Mouse (Mus musculus) heart, embryonic 10.5 days (tissue): Measurements from ENCODE around the gene Sdha. TPM values are rescaled to one million over a fixed set of nuclear protein-coding genes. Genes with fewer than 3 reads are reported as not detected.

ENCODE experiments used
- DNase-seq: peaks from one replicate; pipeline ENCODE4 v3.0.0-alpha.2; 2017; ENCODE audit warnings: low spot score
- H3K27ac ChIP-seq: fragments of 300-500 bp; sonication (generic); 2 replicates; pipeline ENCODE4 v1.5.1; 2016; ENCODE audit warnings: mild to moderate bottlenecking
- H3K27me3 ChIP-seq: fragments of 300-500 bp; sonication (generic); 2 replicates; pipeline ENCODE4 v1.6.1; 2016; ENCODE audit warnings: mild to moderate bottlenecking; ENCODE audit not compliant: poor library complexity, insufficient read depth, severe bottlenecking
- H3K36me3 ChIP-seq: fragments of 300-500 bp; sonication (generic); 2 replicates; pipeline ENCODE4 v1.6.1; 2016; ENCODE audit warnings: mild to moderate bottlenecking, moderate library complexity
- H3K4me1 ChIP-seq: fragments of 300-500 bp; sonication (generic); 2 replicates; pipeline ENCODE4 v1.6.1; 2016; ENCODE audit warnings: mild to moderate bottlenecking
- H3K4me3 ChIP-seq: fragments of 300-500 bp; sonication (generic); 2 replicates; pipeline ENCODE4 v1.5.1; 2016; ENCODE audit warnings: mild to moderate bottlenecking, moderate library complexity
- H3K9me3 ChIP-seq: fragments of 300-500 bp; sonication (generic); 2 replicates; pipeline ENCODE4 v1.6.1; 2016; ENCODE audit warnings: mild to moderate bottlenecking, moderate library complexity
- WGBS: fragments of 180-500 bp; shearing (Covaris S2); methylation state at CpG from one replicate; pipeline ENCODE4 v1.1.7; 2016; 5-methylcytosine and 5-hydroxymethylcytosine counted together
- polyA plus RNA-seq: library from polyadenylated mRNA; unstranded; fragments of >200 nt; fragmentation: Nextera tagmentation; extraction: Ambion mirVana; gene quantifications from 2 replicates; pipeline ENCODE4 v1.2.1, GENCODE M21; 2016

Gene Sdha
- polyA plus RNA-seq, 1 experiment from 2014 or later, result 345 TPM

DNA sequence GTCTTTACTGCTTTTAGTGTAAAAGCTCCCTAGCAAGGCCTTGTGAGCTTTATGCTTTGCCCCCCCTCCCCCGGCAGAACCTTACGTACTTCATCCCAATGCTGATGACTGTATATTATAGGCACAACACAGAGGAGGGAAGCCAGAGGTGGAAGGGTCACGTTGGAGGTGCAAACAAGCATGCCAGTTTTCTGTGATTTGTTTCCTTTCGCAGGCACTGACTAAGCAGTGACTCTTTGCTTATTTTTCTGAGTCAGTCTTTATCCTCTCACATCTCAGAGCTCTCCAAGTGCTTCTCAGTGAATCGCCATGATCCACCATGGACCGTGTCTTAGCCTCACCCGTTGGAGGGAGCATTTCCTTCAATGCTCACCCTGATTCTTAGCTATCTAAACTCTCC is 53.7 kb downstream of the Sdha start:
- 73% methylated on average over 7 of the region's 7 CpGs for WGBS
- Histone ChIP-seq H3K27ac (no peak overlapping the region), H3K4me1 (no peaks in the 10 kb centered on the region), H3K4me3 (no peak overlapping the region), H3K27me3 (peaks cover 25% of the 10 kb centered on the region), H3K36me3 (no peaks in the 10 kb centered on the region), H3K9me3 (no peaks in the 10 kb centered on the region)
- DNase-seq, result no peak

DNA sequence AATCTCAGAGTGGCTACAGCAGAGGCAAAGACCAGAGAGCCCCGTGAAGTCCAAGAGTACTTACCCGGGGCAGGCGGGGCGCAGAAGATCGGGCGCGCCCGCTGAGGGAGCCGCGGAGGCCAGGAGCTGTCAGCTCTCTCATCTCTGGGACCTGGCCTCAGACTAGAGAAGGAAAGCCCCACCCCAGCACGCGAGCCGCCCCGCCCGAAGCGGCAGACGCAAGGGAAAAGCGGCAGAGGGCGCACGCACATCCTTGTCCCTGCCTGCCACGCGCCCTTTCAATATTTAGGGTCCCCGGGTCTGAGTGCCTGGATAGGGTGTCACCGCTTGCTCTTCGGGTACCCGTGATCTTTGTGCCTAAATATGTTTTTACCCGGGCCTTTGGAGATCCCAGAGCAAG is 57.9 kb downstream of the Sdha start, which contains the start of gene Ahrr:
Ahrr (minus strand) TSS at position 165 of the 400 bp plus-strand sequence.
- Histone ChIP-seq H3K4me3 (peak within 1 kb of the TSS; percentile 43), H3K36me3 (no peaks in the 10 kb centered on the region), H3K9me3 (no peaks in the 10 kb centered on the region), H3K27ac (no peak within 1 kb of the TSS), H3K27me3 (peaks cover 45% of the 10 kb centered on the region), H3K4me1 (no peaks in the 10 kb centered on the region)
- WGBS, result 1% methylated on average over 27 of the region's 27 CpGs
- peak; percentile 86 for DNase-seq

DNA sequence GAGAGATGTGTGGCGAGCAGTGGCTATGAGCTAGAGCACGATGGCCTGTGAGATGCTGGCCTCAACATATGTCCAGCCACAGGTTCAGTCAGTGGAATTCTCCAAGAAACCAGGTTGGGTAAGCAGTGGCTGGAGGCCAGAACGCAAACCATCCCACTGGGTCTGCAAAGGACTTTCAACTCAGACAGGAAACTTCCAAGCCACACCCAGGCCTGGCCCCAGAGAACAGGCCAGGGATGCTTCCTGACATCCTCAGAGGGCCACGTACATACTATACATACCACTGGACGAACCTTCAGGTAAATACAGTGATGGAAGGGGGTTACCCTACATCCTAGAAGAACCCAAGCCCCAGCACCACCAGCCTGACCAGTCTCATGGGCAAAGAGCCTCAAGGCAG is 60.4 kb downstream of the Sdha start:
- no peaks in the 10 kb centered on the region for H3K36me3 ChIP-seq
- 70% methylated on average over 5 of the region's 5 CpGs for WGBS
- no peak for DNase-seq
- no peak overlapping the region for H3K27ac ChIP-seq
- no peaks in the 10 kb centered on the region for H3K9me3 ChIP-seq
- no peaks in the 10 kb centered on the region for H3K4me1 ChIP-seq
- H3K4me3 ChIP-seq, result no peak overlapping the region
- H3K27me3 ChIP-seq, result peaks cover 45% of the 10 kb centered on the region

DNA sequence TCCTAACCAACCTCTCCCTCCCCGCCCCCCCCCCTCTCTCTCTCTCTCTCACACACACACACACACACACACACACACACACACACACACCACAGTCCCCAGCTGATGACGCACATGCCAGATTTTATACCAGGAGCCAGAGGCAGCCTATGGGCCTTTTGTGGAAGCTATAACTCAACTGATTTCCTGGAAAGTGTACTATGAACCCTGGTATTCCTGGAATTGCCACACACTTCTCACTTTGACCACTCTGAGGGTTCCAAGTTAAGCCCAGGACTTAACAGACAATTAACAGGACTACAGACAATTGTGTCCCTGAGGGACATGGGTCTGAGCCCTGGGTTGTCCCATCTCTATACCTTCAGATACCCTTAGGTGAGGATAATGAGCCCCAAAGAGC is 67.8 kb downstream of the Sdha start:
- H3K4me1 ChIP-seq, result no peaks in the 10 kb centered on the region
- H3K27me3 ChIP-seq, result no peaks in the 10 kb centered on the region
- no peaks in the 10 kb centered on the region for H3K9me3 ChIP-seq
- 87% methylated on average over 1 of the region's 2 CpGs for WGBS
- no peaks in the 10 kb centered on the region for H3K36me3 ChIP-seq
- H3K27ac ChIP-seq, result no peak overlapping the region
- peak; percentile 43 for DNase-seq
- no peak overlapping the region for H3K4me3 ChIP-seq

DNA sequence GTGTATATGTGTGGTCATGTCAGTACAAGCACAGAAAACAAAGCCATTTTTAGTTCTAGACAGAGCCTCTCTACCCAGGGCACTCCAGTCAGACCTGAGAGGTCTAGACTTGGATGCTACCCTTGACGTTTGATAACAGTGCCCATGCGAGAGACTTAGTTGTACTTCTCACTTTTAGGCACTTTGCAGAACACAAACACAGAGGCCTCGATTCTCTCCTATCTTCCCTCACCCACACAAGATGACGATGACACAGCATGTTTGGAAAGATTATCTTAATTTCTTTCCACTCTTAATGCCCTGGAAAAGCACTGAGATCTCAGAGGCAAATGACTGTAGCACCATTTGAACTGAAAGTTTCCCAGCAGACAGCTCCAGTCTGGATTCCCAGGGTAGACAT is 74.4 kb downstream of the Sdha start:
- WGBS, result 55% methylated on average over 4 of the region's 4 CpGs

More for the DNA sequence above, 74.4 kb downstream of the Sdha start:
- Histone ChIP-seq H3K27me3 (no peaks in the 10 kb centered on the region), H3K4me1 (no peaks in the 10 kb centered on the region), H3K27ac (no peak overlapping the region), H3K9me3 (no peaks in the 10 kb centered on the region), H3K4me3 (no peak overlapping the region), H3K36me3 (no peaks in the 10 kb centered on the region)
- DNase-seq, result no peak

Other genes starting within 250 kb of the Sdha start
- 0.04 TPM in 1 of 2 replicates, not detected in the other for gene Slc9a3, start 228.8 kb downstream of the Sdha start, polyA plus RNA-seq
- gene Exoc3, start 141.5 kb downstream of the Sdha start, polyA plus RNA-seq, result 62.0 and 62.6 TPM in 2 replicates
- gene Ahrr, start 57.9 kb downstream of the Sdha start, polyA plus RNA-seq, result 0.30 and 0.90 TPM in 2 replicates
- 106 and 126 TPM in 2 replicates for gene Pdcd6, start 32.7 kb downstream of the Sdha start, polyA plus RNA-seq
- gene Ccdc127, start within 50 bp of the Sdha start, polyA plus RNA-seq, result 50.0 and 50.2 TPM in 2 replicates
- gene Lrrc14b, start 13.7 kb upstream of the Sdha start, polyA plus RNA-seq, result 0.09 and 0.62 TPM in 2 replicates
- gene Zfp72, start 40.6 kb upstream of the Sdha start, polyA plus RNA-seq, result 3.1 and 3.9 TPM in 2 replicates
- gene Ftl1-ps1, start 49.4 kb upstream of the Sdha start, polyA plus RNA-seq, result 70.1 and 76.2 TPM in 2 replicates
- gene Zfp825, start 143.7 kb upstream of the Sdha start, polyA plus RNA-seq, result 15.4 and 19.1 TPM in 2 replicates